Mouse (Mus musculus): ENCODE data around the gene Dennd1a. TPM values are rescaled to one million over a fixed set of nuclear protein-coding genes. Genes with fewer than 3 reads are reported as not detected.

Gene Dennd1a
- polyA plus RNA-seq, 1 experiment = 44.5 TPM

GRCm38 (mm10) chr2:37842151-37842569, 445.0 kb downstream of the Dennd1a start:
- H3K4me3 ChIP-seq (ENCODE audit: insufficient read depth, low read length) = no peak overlapping the region
- H3K27ac ChIP-seq (ENCODE audit: insufficient read depth, low read length) = no peak overlapping the region
- peaks cover 5% of the 10 kb centered on the region for H3K4me1 ChIP-seq (ENCODE audit: control insufficient read depth, insufficient read depth, low read length)
- TF ChIP-seq CTCF (IDR thresholded peaks at IDR 0.05; ENCODE audit: extremely low read depth, insufficient read depth, low read length) = no peak
- TF ChIP-seq POLR2A (IDR thresholded peaks at IDR 0.05; ENCODE audit: extremely low read depth, insufficient read depth, low read length) = no peak

GRCm38 (mm10) chr2:37839922-37840321, 447.3 kb downstream of the Dennd1a start:
- Histone ChIP-seq H3K4me1 (ENCODE audit: control insufficient read depth, insufficient read depth, low read length) (peaks cover 5% of the 10 kb centered on the region), H3K4me3 (ENCODE audit: insufficient read depth, low read length) (no peak overlapping the region), H3K27ac (ENCODE audit: insufficient read depth, low read length) (no peak overlapping the region)
- TF ChIP-seq CTCF (IDR thresholded peaks at IDR 0.05; ENCODE audit: extremely low read depth, insufficient read depth, low read length) (no peak), POLR2A (IDR thresholded peaks at IDR 0.05; ENCODE audit: extremely low read depth, insufficient read depth, low read length) (no peak)

- no peak for TF ChIP-seq CTCF (IDR thresholded peaks at IDR 0.05; ENCODE audit: extremely low read depth, insufficient read depth, low read length)
- TF ChIP-seq POLR2A (IDR thresholded peaks at IDR 0.05; ENCODE audit: extremely low read depth, insufficient read depth, low read length) = no peak
- H3K27ac ChIP-seq (ENCODE audit: insufficient read depth, low read length) = no peak overlapping the region
These were observed 448.8 kb downstream of the Dennd1a start for GRCm38 (mm10) chr2:37838202-37838984.

GRCm38 (mm10) chr2:37837542-37837941, 449.6 kb downstream of the Dennd1a start:
- TF ChIP-seq POLR2A (IDR thresholded peaks at IDR 0.05; ENCODE audit: extremely low read depth, insufficient read depth, low read length) (no peak), CTCF (IDR thresholded peaks at IDR 0.05; ENCODE audit: extremely low read depth, insufficient read depth, low read length) (no peak)
- Histone ChIP-seq H3K4me1 (ENCODE audit: control insufficient read depth, insufficient read depth, low read length) (peaks cover 1% of the 10 kb centered on the region; the same call in 1 of the 2 replicates), H3K27ac (ENCODE audit: insufficient read depth, low read length) (no peak overlapping the region), H3K4me3 (ENCODE audit: insufficient read depth, low read length) (no peak overlapping the region)

More at GRCm38 (mm10) chr2:37838202-37838984, 448.8 kb downstream of the Dennd1a start:
- Histone ChIP-seq H3K4me3 (ENCODE audit: insufficient read depth, low read length) (no peak overlapping the region), H3K4me1 (ENCODE audit: control insufficient read depth, insufficient read depth, low read length) (peaks cover 5% of the 10 kb centered on the region)

GRCm38 (mm10) chr2:37836926-37837325, 450.3 kb downstream of the Dennd1a start:
- no peak overlapping the region for H3K4me3 ChIP-seq (ENCODE audit: insufficient read depth, low read length)
- no peak for TF ChIP-seq POLR2A (IDR thresholded peaks at IDR 0.05; ENCODE audit: extremely low read depth, insufficient read depth, low read length)
- no peak for TF ChIP-seq CTCF (IDR thresholded peaks at IDR 0.05; ENCODE audit: extremely low read depth, insufficient read depth, low read length)
- H3K4me1 ChIP-seq (ENCODE audit: control insufficient read depth, insufficient read depth, low read length) = no peaks in the 10 kb centered on the region
- no peak overlapping the region for H3K27ac ChIP-seq (ENCODE audit: insufficient read depth, low read length)

- no peaks in the 10 kb centered on the region for H3K4me1 ChIP-seq (ENCODE audit: control insufficient read depth, insufficient read depth, low read length)
- TF ChIP-seq CTCF (IDR thresholded peaks at IDR 0.05; ENCODE audit: extremely low read depth, insufficient read depth, low read length) (no peak), POLR2A (IDR thresholded peaks at IDR 0.05; ENCODE audit: extremely low read depth, insufficient read depth, low read length) (no peak)
- no peak overlapping the region for H3K27ac ChIP-seq (ENCODE audit: insufficient read depth, low read length)
- H3K4me3 ChIP-seq (ENCODE audit: insufficient read depth, low read length) = no peak overlapping the region
These were observed 454.9 kb downstream of the Dennd1a start for GRCm38 (mm10) chr2:37832253-37832652.

GRCm38 (mm10) chr2:37829758-37830275, 457.4 kb downstream of the Dennd1a start:
- no peak overlapping the region for H3K27ac ChIP-seq (ENCODE audit: insufficient read depth, low read length)
- TF ChIP-seq POLR2A (IDR thresholded peaks at IDR 0.05; ENCODE audit: extremely low read depth, insufficient read depth, low read length) (no peak), CTCF (IDR thresholded peaks at IDR 0.05; ENCODE audit: extremely low read depth, insufficient read depth, low read length) (no peak)
- no peak overlapping the region for H3K4me3 ChIP-seq (ENCODE audit: insufficient read depth, low read length)
- H3K4me1 ChIP-seq (ENCODE audit: control insufficient read depth, insufficient read depth, low read length) = no peaks in the 10 kb centered on the region

GRCm38 (mm10) chr2:37823826-37824225, 463.4 kb downstream of the Dennd1a start:
- H3K4me1 ChIP-seq (ENCODE audit: control insufficient read depth, insufficient read depth, low read length) = no peaks in the 10 kb centered on the region
- no peak overlapping the region for H3K4me3 ChIP-seq (ENCODE audit: insufficient read depth, low read length)
- H3K27ac ChIP-seq (ENCODE audit: insufficient read depth, low read length) = no peak overlapping the region
- TF ChIP-seq POLR2A (IDR thresholded peaks at IDR 0.05; ENCODE audit: extremely low read depth, insufficient read depth, low read length) = no peak
- TF ChIP-seq CTCF (IDR thresholded peaks at IDR 0.05; ENCODE audit: extremely low read depth, insufficient read depth, low read length) = no peak

- no peak overlapping the region for H3K4me3 ChIP-seq (ENCODE audit: insufficient read depth, low read length)
- H3K27ac ChIP-seq (ENCODE audit: insufficient read depth, low read length) = no peak overlapping the region
These were observed 465.1 kb downstream of the Dennd1a start for GRCm38 (mm10) chr2:37822122-37822521.

More at GRCm38 (mm10) chr2:37822122-37822521, 465.1 kb downstream of the Dennd1a start:
- TF ChIP-seq POLR2A (IDR thresholded peaks at IDR 0.05; ENCODE audit: extremely low read depth, insufficient read depth, low read length) (no peak), CTCF (IDR thresholded peaks at IDR 0.05; ENCODE audit: extremely low read depth, insufficient read depth, low read length) (no peak)
- H3K4me1 ChIP-seq (ENCODE audit: control insufficient read depth, insufficient read depth, low read length) = peaks cover 1% of the 10 kb centered on the region; the same call in 1 of the 2 replicates
